Mouse (Mus musculus): ENCODE data around the gene Rdh14. TPM values are rescaled to one million over a fixed set of nuclear protein-coding genes. Genes with fewer than 3 reads are reported as not detected.

The Rdh14 gene
- polyA plus RNA-seq, 1 experiment from 2014 or later = 25.5 TPM

DNA sequence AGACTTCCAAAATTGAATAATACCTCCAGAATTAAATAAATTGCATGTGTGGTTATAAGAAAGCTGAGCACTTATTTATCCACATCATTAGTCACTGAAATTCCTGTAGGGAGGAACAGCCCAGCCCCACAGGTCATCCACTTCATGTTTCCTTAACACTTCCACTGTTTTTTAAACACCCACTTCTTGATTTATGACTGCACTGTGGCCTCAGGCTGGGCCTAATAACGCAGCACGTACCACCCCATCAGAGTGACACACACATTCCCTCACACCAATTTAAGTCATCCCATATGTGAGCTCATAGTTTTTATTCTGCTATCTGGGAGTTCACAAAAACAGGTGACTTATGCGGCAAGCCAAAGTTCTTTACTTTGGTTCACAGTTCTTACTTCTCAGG lies 31.8 kb downstream of the Rdh14 start:
- H3K4me1 ChIP-seq (replicated peaks; ENCODE audit: control insufficient read depth, insufficient read depth, low read length) = no peaks in the 10 kb centered on the region
- H3K27me3 ChIP-seq (replicated peaks; ENCODE audit: control insufficient read depth, insufficient read depth, low read length) = no peaks in the 10 kb centered on the region
- H3K36me3 ChIP-seq (ENCODE audit: control insufficient read depth, insufficient read depth, low read length) = no peaks in the 10 kb centered on the region
- no peak overlapping the region for H3K27ac ChIP-seq (ENCODE audit: low read depth, low read length)
- H3K4me3 ChIP-seq (ENCODE audit: low read depth, low read length) = no peak overlapping the region
- H3K9ac ChIP-seq (ENCODE audit: low read depth, low read length) = no peak overlapping the region
- ATAC-seq (replicated peaks; ENCODE audit: low FRiP score) (no peak), DNase-seq (ENCODE audit: low spot score) (no peak)
- 61% methylated on average over 3 of the region's 3 CpGs for WGBS
- no peaks in the 10 kb centered on the region for H3K9me3 ChIP-seq (ENCODE audit: control insufficient read depth, low read length)
- H3K4me2 ChIP-seq = no peak overlapping the region

DNA sequence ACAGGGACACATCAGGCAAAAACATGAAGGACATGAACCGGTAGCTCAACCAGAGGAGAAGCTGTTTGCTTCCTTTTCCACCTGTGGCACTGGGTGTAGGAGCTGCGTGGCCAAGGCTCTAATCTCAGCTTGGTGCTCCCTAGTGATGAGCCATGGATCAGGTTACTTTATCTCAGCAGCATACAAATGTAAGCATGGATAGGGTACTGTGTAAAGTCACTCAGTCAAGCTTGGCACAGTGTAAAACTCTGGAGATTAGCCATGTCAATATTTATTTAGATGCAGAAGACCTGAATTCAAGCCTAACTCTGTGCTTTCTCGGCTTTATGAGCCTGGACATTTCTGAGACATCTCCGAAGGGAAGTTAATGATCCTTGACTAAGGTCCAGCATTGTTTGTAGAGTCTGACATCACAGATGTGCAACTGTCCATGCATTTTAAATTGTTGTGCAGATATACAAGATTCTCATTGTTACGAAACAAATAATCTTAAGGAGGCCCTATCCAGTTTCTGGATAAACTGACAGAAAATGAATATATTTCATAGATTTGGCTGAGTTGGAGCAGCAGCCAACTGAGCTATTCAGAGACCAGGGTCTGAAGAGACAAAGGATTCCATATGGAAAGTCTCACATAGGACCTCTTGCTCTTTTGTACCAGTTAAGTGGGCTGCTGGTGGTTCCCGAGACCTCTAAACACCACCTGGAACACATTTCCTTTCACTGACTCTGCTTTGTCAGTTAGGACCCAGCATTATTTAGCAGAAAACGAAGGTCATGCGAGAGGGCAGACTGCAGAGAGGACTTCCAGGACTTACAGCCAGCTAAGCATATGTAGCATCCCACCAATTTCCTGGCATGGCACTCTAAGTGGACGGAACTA lies 35.7 kb downstream of the Rdh14 start:
- DNase-seq (ENCODE audit: low spot score) (no peak), ATAC-seq (replicated peaks; ENCODE audit: low FRiP score) (no peak)
- Histone ChIP-seq H3K9ac (ENCODE audit: low read depth, low read length) (no peak overlapping the region), H3K36me3 (ENCODE audit: control insufficient read depth, insufficient read depth, low read length) (no peaks in the 10 kb centered on the region), H3K4me1 (replicated peaks; ENCODE audit: control insufficient read depth, insufficient read depth, low read length) (no peaks in the 10 kb centered on the region), H3K4me3 (ENCODE audit: low read depth, low read length) (no peak overlapping the region), H3K27me3 (replicated peaks; ENCODE audit: control insufficient read depth, insufficient read depth, low read length) (no peaks in the 10 kb centered on the region), H3K9me3 (ENCODE audit: control insufficient read depth, low read length) (no peaks in the 10 kb centered on the region), H3K27ac (ENCODE audit: low read depth, low read length) (no peak overlapping the region), H3K4me2 (no peak overlapping the region)
- WGBS = 68% methylated on average over 9 of the region's 9 CpGs

DNA sequence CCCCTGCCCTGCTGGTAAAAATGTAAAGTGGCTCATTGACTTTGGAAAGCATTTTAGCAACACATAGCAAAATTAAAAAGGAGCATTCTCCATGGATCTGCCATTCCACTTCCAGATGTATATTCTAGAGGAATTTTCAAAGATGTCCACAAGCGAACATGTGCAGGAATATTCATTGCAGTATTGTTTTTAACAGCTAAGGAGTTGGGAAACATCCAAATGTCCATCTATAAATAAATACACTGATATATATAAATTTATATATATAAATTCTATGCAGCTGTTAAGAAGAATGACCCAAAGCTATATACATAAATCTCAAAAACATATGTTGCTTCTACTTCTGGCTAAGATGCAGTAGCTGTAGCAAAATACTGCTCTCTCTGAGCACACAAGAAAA lies 40.4 kb downstream of the Rdh14 start:
- Histone ChIP-seq H3K27ac (ENCODE audit: low read depth, low read length) (no peak overlapping the region), H3K4me1 (replicated peaks; ENCODE audit: control insufficient read depth, insufficient read depth, low read length) (no peaks in the 10 kb centered on the region), H3K27me3 (replicated peaks; ENCODE audit: control insufficient read depth, insufficient read depth, low read length) (no peaks in the 10 kb centered on the region), H3K4me3 (ENCODE audit: low read depth, low read length) (no peak overlapping the region), H3K36me3 (ENCODE audit: control insufficient read depth, insufficient read depth, low read length) (no peaks in the 10 kb centered on the region), H3K4me2 (no peak overlapping the region), H3K9me3 (ENCODE audit: control insufficient read depth, low read length) (no peaks in the 10 kb centered on the region), H3K9ac (ENCODE audit: low read depth, low read length) (no peak overlapping the region)
- ATAC-seq (replicated peaks; ENCODE audit: low FRiP score) (no peak), DNase-seq (ENCODE audit: low spot score) (no peak)
- WGBS = 93% methylated on average over 1 of the region's 1 CpGs

DNA sequence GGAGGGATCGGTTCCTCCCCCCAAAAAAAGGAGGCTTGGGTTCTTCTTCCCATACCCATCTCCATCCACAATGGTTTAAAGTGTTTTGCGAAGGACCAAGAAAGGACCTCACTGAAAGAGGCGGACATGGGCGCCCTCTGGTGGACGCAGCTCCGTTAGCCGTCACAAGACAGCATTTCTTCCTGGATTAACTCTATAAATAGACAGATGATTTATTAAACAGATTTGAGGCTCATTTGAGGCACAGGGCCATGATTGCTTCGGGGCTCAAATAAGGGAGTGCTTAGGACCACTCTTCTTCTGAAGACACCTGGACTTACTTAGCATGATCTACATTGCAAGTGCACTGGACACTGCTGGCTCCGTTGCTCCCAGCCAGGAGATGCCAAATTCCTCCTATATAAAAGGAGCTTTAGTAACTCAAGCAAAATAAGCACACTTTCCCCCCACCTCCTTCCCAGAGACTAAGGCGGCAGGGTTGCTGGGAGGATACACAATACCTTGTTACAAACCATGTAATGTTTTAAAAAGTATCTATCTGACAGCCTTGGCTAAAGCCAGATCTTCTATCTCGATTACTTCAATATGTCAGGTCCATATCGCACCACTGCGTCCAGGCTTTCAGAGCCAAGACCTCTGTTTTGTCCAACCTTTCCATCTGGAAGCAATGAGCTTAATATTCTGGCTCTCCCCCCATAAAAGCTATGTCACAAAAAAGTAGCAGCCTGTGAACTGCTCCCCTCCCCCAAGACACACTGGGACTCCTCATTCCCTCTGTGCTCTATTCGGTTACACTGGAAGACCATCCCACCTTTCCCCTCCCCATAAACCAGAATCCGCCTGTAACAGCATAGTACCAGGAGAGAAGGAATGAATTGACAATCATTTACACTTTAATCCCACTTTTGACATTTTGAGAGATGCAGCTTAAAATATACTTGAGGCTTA lies 47.8 kb downstream of the Rdh14 start:
- no peak overlapping the region for H3K4me2 ChIP-seq
- no peak overlapping the region for H3K4me3 ChIP-seq (ENCODE audit: low read depth, low read length)
- H3K4me1 ChIP-seq (replicated peaks; ENCODE audit: control insufficient read depth, insufficient read depth, low read length) = no peaks in the 10 kb centered on the region
- H3K27me3 ChIP-seq (replicated peaks; ENCODE audit: control insufficient read depth, insufficient read depth, low read length) = no peaks in the 10 kb centered on the region
- no peak overlapping the region for H3K27ac ChIP-seq (ENCODE audit: low read depth, low read length)
- ATAC-seq (replicated peaks; ENCODE audit: low FRiP score) = no peak
- H3K36me3 ChIP-seq (ENCODE audit: control insufficient read depth, insufficient read depth, low read length) = no peaks in the 10 kb centered on the region
- no peaks in the 10 kb centered on the region for H3K9me3 ChIP-seq (ENCODE audit: control insufficient read depth, low read length)
- H3K9ac ChIP-seq (ENCODE audit: low read depth, low read length) = no peak overlapping the region
- 30% methylated on average over 15 of the region's 15 CpGs for WGBS
- DNase-seq (ENCODE audit: low spot score) = peak; percentile 70

DNA sequence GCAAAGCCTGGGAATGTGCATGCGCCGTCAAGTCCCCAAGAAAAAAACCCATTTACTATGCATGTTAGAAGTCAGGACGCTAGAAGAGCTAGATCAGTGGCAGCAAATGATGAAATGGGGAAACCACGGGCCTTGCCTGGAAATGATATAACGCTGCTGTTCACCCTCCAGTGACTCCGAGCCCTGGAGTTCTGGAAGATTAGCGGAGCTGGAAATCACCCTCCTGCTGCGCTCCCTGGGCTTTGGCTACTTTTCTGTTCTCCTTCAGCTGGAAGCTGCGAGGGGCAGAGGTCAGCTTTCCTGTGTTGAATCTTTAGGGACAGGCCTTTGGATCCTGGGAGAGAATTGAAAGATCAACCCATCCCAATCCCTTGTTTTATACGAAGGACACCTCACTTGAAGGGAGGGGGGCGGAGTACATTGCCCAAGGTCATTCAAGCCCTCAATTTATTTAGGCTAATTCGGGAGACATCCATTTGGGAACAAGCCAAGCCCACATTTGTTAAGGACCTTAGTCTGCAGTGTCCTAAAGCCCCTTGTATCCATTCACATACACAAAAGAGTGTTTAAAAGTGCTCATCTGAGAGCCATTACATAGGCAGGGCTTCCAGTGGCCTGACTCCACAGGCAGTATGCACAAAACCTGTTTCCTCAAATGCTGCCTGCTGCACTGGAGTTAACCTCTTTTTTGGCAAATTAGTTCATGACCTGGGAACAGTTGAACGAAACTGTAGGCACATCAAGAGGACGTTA lies 49.1 kb downstream of the Rdh14 start:
- ATAC-seq (replicated peaks; ENCODE audit: low FRiP score) (no peak), DNase-seq (ENCODE audit: low spot score) (no peak)
- no peak overlapping the region for H3K4me2 ChIP-seq
- H3K9ac ChIP-seq (ENCODE audit: low read depth, low read length) = no peak overlapping the region
- H3K27me3 ChIP-seq (replicated peaks; ENCODE audit: control insufficient read depth, insufficient read depth, low read length) = no peaks in the 10 kb centered on the region
- WGBS = 56% methylated on average over 14 of the region's 14 CpGs
- H3K9me3 ChIP-seq (ENCODE audit: control insufficient read depth, low read length) = no peaks in the 10 kb centered on the region
- H3K36me3 ChIP-seq (ENCODE audit: control insufficient read depth, insufficient read depth, low read length) = no peaks in the 10 kb centered on the region
- H3K27ac ChIP-seq (ENCODE audit: low read depth, low read length) = no peak overlapping the region
- H3K4me3 ChIP-seq (ENCODE audit: low read depth, low read length) = no peak overlapping the region
- no peaks in the 10 kb centered on the region for H3K4me1 ChIP-seq (replicated peaks; ENCODE audit: control insufficient read depth, insufficient read depth, low read length)

Other genes starting within 250 kb of the Rdh14 start
- not detected in 2 replicates for gene Nt5c1b, start 20.8 kb upstream of the Rdh14 start, polyA plus RNA-seq (2014; fragmentation: Nextera tagmentation; extraction: Ambion mirVana)